Mouse (Mus musculus): ENCODE measurements at regions not wholly inside any gene's neighbourhood (a gene's known extent, or its start where the extent isn't known, plus 50 kb on each side); places are given as distances from the start of the nearest gene placed in this dataset.

GRCm38 (mm10) chr7:58436888-58437625 is 218.9 kb upstream of the Atp10a start:
- TF ChIP-seq CTCF (IDR thresholded peaks at IDR 0.05; ENCODE audit: borderline replicate concordance, insufficient read depth, low read depth, low read length) (no peak), POLR2A (IDR thresholded peaks at IDR 0.05; ENCODE audit: borderline replicate concordance, insufficient read depth, low read length) (no peak)
